Mouse (Mus musculus) G1E-ER4 (cell line): Measurements from ENCODE around the gene Slc9a3r2. TPM values are rescaled to one million over a fixed set of nuclear protein-coding genes. Genes with fewer than 3 reads are reported as not detected.

Experiments used
- GATA1 ChIP-seq: IDR thresholded peaks from one replicate; pipeline ENCODE4 v1.8.0; 2012; ENCODE audit warnings: low read length, inconsistent platforms
- polyA plus RNA-seq: library from polyadenylated mRNA; stranded (reverse); fragments of >175 nt; gene quantifications from 2 replicates; pipeline ENCODE4 v1.2.3, GENCODE M21; 2012

The Slc9a3r2 gene
- polyA plus RNA-seq: not detected in 2 replicates

DNA sequence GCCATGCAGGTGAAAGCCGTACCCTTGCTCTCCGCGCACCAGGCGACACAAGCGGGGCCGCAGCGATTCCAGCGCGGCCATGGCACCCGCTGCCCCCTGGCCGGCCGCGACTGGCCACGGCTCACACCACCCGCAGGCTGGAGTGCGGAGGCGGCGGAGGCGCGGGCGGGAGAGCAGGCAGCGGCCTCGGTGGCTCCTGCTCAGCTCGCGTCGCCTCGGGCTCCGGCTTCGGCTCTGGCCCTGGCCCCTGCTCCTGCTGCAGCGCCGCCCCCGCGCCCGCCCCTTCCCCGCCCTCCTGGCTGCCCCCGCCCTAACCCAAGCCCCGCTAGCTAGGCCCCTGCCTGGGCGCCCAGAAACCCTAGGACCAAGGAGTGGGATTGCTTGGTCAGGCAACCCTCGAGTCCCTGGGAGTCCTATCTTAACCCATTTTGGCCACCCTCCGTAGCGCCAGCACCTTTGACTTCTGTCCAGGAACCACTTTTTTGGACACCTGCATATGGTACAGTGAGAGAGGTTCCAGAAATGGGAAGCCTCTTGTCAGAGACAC lies at the start of gene Slc9a3r2:
Gene Slc9a3r2 (minus strand): TSS at position 258 of the 547 bp plus-strand sequence.
- TF ChIP-seq GATA1: no peak

DNA sequence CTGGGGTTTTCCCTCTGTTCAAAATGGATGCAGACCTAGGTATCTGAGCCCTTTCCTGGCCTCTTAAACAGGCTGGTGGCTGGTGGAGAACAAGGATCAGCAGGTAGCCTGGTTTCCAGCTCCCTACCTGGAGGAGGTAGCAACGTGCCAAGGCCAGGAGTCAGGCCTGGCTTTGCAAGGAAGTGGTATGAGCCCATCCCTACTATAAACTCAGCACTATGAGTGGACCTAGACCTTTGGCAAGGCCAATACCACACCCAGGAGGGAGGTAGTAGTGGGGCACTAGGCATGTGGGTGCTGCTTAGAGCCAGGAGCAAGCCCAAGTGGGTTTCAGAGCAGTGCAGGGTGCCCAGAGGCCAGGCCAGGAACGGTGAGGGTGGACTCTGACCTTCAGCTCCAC lies 49.3 kb upstream of the Slc9a3r2 start:
- TF ChIP-seq GATA1: no peak

DNA sequence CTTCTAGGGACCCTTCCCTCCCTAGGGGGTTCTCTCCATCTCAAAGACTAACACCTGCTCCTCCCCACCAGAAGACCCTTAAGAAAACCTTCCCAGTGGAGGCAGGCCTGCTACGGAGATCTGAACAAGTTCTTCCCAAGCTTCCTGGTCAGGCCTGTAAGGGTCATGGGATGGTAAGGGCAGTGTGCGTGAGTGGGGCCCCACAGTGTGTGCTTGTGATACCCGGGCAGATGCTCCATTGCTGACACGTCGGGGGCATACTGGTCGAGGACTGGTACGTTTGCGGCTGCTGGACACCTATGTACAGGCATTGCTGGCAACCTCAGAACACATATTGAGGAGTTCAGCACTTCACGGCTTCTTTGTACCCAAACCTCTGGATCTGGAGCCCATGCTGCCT lies 48.6 kb upstream of the Slc9a3r2 start:
- TF ChIP-seq GATA1: no peak

DNA sequence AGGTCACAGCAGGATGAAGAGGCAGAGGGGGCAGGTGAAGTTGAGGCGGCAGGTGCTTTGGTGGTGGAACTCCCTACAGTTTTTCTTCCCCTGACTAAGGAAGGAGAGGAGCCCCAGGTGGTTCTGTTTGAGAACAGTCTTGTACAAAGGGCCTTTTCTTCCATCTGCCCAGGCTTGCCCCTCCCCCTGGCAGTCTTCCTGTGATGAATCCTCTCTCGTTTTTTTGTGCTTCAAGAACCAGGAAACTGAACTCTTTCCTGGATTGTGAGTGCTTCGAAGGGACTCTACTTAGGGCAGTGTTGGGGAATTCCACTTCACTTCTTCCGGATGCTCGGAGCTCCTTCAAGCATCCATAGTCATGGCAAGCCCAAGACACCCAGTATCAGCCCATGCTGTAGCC lies 47.9 kb upstream of the Slc9a3r2 start:
- TF ChIP-seq GATA1: no peak

DNA sequence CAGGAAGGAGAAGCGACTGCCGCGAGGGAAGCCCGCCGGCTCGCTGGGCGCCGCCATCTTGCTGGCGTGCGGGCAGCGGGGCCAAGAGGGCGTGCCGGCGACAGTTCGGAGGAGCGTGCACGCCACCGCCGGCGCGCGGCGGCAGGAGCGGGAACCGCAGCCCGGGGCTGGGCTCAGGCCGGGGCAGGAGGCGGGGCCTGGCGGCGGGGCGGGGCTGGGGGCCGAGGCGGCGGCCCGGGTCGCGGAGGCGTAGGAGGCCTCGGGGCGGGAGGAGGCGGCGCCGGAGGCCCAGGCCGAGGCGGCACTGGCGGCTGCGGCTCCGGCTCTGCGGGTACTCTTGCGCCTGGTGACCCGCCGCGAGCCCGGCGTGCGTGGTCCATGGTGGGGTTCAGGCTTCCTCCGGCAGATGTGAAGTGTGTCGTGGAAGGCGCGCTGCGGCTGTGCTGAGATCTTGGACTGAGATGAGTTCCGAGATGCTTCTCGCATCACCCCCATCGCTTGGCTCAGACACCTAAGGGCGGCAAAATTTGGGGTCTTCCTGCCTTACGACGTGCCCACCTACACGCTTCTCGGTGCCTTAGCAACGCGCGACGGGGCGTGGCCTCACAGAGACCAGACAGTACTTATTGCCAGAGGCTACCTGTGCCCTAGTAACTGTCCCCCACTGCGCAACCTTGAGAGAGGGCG lies 46.0 kb upstream of the Slc9a3r2 start, which contains the start of the genes Gfer and Noxo1:
Gene Gfer (minus strand): TSS at position 146 of the 687 bp plus-strand sequence.
Gene Noxo1 (plus strand): TSS at position 224 of the 687 bp plus-strand sequence.
- TF ChIP-seq GATA1: no peak

DNA sequence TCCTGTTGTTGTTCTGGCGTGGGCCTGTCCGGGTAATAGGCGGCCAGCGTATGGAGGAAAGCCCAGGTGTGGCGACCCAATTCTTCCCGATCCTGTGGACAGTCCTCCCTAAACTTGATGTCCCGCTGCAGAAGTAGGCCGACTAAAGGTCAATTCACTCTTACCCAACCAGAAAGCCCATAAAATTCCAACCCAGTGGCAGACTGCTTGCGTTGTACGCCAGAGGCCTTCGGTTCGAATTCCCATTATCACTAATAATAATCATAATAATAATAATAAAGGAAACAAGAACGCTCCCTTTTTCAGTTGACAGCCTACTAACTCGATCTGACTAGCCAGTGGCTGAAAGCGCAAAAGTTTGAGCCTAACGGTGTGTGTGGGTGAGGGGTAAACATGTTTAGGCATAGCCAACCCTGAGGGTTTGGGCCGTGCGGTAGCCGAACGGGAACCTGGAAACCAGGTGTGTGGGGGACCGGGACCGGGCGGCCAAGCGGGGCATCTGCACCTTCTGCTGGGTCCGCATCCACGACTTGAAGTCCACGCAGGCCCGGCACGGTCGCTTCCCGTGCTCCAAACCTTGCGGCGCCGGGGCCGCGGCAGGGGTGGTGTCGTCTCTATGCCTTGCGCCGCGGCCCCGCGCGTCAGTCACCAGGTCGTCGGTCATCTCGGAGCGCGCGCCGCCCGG lies 45.3 kb upstream of the Slc9a3r2 start:
- TF ChIP-seq GATA1: no peak

DNA sequence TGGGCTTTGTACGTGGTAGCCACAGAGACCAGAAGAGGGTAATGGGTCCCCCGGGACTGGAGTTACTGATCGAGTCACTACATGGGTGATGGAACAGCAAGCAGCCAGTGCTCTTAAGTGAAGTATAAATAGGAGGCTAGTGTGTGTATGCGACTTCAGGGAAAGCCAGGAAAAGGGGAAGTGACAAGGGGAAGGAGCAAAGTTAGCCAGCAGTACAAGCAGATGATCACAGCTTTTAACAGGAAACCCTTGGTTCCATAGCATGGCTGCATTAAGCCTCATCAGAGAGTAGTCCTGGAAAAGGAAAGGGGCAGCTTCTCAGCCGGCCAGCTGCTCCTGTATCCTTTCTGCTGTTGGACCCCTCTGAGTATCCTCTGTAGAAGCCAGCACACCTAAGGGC lies 42.3 kb upstream of the Slc9a3r2 start:
- TF ChIP-seq GATA1: no peak

DNA sequence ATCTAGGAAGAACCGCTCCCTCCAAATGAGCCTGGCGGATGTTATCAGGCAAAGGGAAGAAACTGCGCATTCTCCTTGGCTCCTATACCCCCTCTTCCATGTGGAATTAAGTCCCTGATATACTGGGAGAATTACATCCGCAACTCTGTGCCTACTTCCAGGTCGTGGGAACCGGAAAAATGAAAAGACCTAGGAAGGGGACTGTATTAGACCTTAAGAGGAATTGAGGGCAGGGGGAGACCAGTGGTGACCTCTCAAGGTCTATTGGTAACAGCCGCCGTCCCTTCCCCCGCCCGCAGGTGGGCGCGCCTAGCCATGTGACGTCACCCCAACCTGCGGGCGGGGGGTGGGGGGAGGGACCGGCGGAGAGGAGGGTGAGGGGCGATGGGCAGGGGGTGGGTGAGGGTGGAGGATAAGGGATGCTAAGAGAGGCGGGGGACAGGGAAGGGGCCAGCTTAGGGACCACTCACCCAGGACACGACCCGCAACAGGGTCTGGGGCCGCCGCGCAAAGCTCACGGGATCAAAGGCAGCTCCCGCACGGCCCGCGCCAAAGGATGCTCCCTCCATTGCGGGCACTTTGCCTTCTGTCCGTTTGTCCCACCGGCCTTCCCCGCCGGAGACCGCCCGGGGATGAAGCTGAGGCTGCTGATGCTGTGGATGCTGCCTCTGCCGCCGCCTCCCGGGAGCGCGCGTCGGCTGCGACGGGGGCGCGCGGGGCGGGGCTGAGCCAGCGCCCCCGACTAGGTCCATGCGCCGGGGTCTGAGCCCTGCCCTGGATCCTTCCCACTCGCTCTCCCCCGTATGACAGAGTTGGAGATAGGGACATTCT lies 39.3 kb upstream of the Slc9a3r2 start, which contains the start of gene Syngr3:
Gene Syngr3 (minus strand): TSS at position 705 of the 831 bp plus-strand sequence.
- TF ChIP-seq GATA1: no peak

DNA sequence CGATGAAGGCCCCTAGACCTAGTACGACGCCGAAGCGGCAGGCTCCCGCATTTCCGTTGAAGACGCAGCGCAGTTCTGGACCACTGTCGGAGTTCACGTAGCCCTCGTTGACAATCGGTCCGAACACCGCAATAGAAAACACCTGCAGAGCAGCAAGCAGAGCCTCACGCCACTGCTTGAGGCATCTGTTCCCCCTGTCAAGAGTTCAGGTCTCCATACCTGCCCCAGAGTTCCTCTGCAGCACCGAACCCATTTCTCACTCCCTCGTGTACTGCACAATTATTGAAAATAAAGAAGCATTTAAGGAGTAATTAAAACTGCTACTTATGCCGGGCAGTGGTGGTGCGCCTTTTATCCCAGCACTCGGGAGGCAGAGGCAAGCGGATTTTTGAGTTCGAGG lies 37.5 kb upstream of the Slc9a3r2 start:
- TF ChIP-seq GATA1: no peak

DNA sequence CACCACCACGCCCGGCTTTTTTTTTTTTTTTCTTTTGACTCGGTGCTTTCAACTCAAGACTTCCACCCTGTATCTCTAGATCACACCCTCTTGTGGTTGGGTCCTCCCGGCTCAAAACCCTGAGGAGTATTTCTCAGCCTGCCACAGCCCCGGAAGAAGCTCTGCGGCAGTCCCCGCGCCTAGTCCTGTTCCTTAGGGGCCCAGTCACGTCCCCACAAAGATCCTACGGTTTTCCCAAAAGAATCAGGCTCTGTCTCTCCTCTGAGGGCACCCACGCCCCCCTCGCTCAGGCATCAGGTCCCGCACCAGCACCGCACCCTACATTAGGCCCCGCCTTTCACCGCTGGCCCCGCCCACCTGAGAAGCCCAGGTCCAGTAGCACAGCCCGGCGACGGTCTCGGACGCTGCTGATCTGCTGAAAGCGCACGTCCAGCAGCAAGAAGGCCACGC lies 37.0 kb upstream of the Slc9a3r2 start:
- no peak for TF ChIP-seq GATA1

DNA sequence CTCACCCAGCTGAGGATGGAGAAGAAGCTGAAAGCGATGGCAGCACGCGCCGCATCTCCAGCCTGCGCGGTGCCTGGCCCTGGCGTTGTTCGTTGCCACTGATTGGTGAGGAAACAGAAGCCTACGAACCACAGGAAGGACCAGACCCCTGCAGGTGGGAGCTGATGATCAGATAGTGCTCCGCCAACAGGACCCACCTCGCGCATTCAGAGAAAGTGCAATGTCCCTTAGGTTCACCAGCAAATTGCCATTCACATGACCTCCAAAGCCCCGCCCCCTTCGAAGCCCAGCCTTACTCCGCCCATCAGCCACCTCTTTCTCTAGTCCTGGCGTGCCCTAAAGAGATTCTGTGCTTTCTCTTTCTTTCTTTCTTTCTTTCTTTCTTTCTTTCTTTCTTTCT lies 36.4 kb upstream of the Slc9a3r2 start:
- no peak for TF ChIP-seq GATA1

DNA sequence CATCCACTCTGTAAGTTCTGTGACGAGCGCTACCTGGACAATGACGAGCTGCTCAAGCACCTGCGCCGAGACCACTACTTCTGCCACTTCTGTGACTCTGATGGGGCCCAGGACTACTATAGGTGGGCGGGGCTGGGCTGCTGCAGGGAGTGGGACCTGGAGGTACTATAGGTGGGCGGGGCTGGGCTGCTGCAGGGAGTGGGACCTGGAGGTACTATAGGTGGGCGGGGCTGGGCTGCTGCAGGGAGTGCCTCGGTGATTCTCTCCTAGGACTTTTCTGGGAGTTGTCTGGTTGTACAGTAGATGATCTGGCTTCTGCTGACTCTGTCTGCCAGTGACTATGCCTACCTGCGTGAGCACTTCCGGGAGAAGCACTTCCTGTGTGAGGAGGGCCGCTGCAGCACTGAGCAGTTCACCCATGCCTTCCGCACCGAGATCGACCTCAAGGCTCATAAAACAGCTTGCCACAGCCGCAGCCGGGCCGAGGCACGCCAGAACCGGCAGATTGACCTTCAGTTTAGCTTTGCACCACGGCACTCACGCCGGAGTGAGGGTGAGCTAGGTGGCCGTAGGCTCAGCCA lies 27.5 kb upstream of the Slc9a3r2 start:
- no peak for TF ChIP-seq GATA1

DNA sequence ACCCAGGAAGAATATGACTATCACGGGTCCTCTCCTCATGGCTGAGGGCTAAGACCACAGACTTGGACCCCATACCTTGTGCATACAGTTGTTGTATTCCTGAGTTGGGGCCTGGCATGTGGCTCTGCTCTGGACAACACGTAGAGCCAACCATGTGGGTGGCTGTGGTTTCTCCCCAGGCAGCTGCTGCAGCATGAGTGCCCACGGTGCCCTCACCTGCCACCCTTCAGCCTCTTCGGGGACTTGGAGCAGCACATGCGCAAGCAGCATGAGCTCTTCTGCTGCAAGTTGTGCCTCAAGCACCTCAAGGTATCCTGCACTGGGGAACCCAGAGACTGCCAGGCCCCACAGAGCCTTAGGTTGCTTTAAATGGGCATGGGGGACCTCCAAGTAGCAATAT lies 26.8 kb upstream of the Slc9a3r2 start:
- no peak for TF ChIP-seq GATA1

DNA sequence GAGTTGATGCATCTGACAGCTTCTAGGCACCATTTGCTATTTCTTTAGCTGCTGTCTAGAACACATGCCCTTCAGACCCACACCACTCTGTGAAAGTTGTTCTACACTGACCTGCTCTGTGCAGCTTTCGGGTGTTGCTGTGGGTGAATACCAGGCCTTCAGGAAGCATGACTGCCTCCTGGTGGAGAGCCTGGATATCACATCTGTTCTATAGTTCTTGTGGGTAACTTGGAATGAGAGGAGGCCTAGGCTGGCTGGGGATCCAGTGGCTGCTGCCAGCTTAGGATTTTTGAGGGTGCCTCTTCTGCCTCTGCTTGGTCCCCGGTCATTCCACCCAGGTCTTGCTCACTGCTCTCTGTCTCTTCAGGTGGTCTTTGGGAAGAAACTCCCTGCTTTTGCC lies 26.1 kb upstream of the Slc9a3r2 start:
- TF ChIP-seq GATA1: no peak

DNA sequence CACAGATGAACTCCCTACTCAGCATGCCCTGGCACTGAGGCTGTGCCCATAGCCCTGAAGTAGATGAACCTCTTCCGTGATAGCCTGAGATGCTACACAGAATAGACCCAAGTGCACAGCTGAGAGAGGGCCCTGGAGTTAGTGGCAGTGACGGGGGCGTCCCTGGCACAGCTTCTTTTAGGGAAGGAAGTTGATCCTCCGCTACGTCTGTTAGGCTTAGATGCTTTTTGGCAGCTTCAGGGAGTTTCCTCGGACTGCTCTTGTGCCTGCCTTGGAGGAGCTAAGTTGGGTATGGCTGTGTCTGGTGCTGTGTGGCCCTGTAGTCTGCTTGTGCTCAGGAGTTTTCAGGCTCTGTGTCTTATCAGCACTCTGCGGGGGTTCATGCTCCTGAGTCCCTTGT lies 24.1 kb upstream of the Slc9a3r2 start:
- TF ChIP-seq GATA1: no peak

DNA sequence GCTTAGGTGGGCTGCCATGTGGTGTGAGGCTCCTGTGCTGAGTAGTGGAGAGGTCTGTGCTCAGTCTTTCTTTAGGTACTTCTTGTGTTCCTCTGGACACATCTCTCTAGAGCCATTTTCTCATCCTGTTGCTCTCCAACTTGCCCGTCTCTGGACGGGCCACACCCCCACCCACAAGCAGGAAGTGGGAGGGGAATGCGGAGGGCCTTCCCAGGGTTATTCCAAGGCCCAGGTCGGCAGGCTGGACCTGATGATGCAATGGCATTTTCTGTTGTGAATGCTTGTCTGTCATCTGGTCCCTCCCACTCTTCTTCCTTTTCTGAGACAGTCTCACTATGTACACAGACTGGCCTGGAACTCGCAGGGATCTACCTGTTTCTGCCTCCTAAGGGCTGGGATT lies 22.0 kb upstream of the Slc9a3r2 start:
- TF ChIP-seq GATA1: no peak
